Mouse (Mus musculus) myocyte (in vitro differentiated cells): Measurements from ENCODE around the gene Cisd2. TPM values are rescaled to one million over a fixed set of nuclear protein-coding genes. Genes with fewer than 3 reads are reported as not detected.
A peak's percentile ranks its signal among the peaks of the same experiment; 100 is the strongest.

Source experiments
- H3K27me3 ChIP-seq: one replicate; pipeline ENCODE4 v1.6.1; 2011; ENCODE audit not compliant: control insufficient read depth, insufficient read depth, insufficient read length
- H3K36me3 ChIP-seq: one replicate; pipeline ENCODE4 v1.6.1; 2011; ENCODE audit not compliant: control insufficient read depth, insufficient read depth
- H3K4me2 ChIP-seq: one replicate; pipeline ENCODE4 v1.6.1; 2011; ENCODE audit warnings: low read depth, control low read depth
- H3K4me3 ChIP-seq: one replicate; pipeline ENCODE4 v1.5.1; 2011; ENCODE audit warnings: mild to moderate bottlenecking, control low read depth, moderate library complexity
- H3K79me2 ChIP-seq: one replicate; pipeline ENCODE4 v1.6.1; 2011; ENCODE audit not compliant: control insufficient read depth, insufficient read depth
- H3ac ChIP-seq: one replicate; pipeline ENCODE4 v1.6.1; 2011; ENCODE audit not compliant: control insufficient read depth, insufficient read length
- CEBPB ChIP-seq: IDR thresholded peaks from 2 replicates; pipeline ENCODE4 v1.6.1; 2011; ENCODE audit warnings: mild to moderate bottlenecking, moderate library complexity; ENCODE audit not compliant: poor library complexity, insufficient read depth, severe bottlenecking
- E2F4 ChIP-seq: IDR thresholded peaks from one replicate; pipeline ENCODE4 v1.6.1; 2011; ENCODE audit warnings: mild to moderate bottlenecking, control low read depth, moderate library complexity; ENCODE audit not compliant: insufficient read depth
- MAX ChIP-seq: IDR thresholded peaks from one replicate; pipeline ENCODE4 v1.6.1; 2011; ENCODE audit warnings: low read depth, mild to moderate bottlenecking, control low read depth
- MYOD1 ChIP-seq, 3 experiments: IDR thresholded peaks; one replicate each; pipeline ENCODE4 v1.6.1; 2011; ENCODE audit warnings: control low read depth in 2 of 3, low read depth in 2 of 3, mild to moderate bottlenecking in 2 of 3, moderate library complexity in 1 of 3; ENCODE audit not compliant: insufficient read length in 2 of 3, control insufficient read depth in 1 of 3
- MYOG ChIP-seq, 3 experiments: IDR thresholded peaks; one replicate each; pipeline ENCODE4 v1.6.1; 2011; ENCODE audit warnings: control low read depth in 2 of 3, low read depth in 2 of 3, mild to moderate bottlenecking in 2 of 3; ENCODE audit not compliant: insufficient read length in 2 of 3, control insufficient read depth in 1 of 3, insufficient read depth in 1 of 3
- POLR2A ChIP-seq: IDR thresholded peaks from one replicate; pipeline ENCODE4 v1.6.1; 2011; ENCODE audit warnings: low read depth, mild to moderate bottlenecking, control low read depth, moderate library complexity; ENCODE audit not compliant: insufficient read length
- POLR2AphosphoS2 ChIP-seq: IDR thresholded peaks from one replicate; pipeline ENCODE4 v1.6.1; 2011; ENCODE audit warnings: low read depth, control low read depth; ENCODE audit not compliant: insufficient read length
- REST ChIP-seq: IDR thresholded peaks from one replicate; pipeline ENCODE4 v1.6.1; 2011; ENCODE audit warnings: mild to moderate bottlenecking, control low read depth, moderate library complexity; ENCODE audit not compliant: insufficient read depth, insufficient read length
- SRF ChIP-seq: IDR thresholded peaks from one replicate; pipeline ENCODE4 v1.6.1; 2011; ENCODE audit warnings: low read depth; ENCODE audit not compliant: control insufficient read depth, insufficient read length
- TCF12 ChIP-seq: IDR thresholded peaks from one replicate; pipeline ENCODE4 v1.6.1; 2011; ENCODE audit warnings: mild to moderate bottlenecking, control low read depth; ENCODE audit not compliant: poor library complexity, insufficient read depth, severe bottlenecking
- TCF3 ChIP-seq: IDR thresholded peaks from one replicate; pipeline ENCODE4 v1.6.1; 2011; ENCODE audit warnings: low read depth, control low read depth; ENCODE audit not compliant: insufficient read length
- USF1 ChIP-seq: IDR thresholded peaks from one replicate; pipeline ENCODE4 v1.6.1; 2011; ENCODE audit warnings: low read depth, mild to moderate bottlenecking, control low read depth, moderate library complexity
- polyA plus RNA-seq: library from polyadenylated mRNA; unstranded; fragments of >200 nt; fragmentation: generic; extraction: Trizol; gene quantifications from one replicate; pipeline ENCODE4 v1.2.1, GENCODE M21; 2012; ENCODE audit warnings: missing spikeins

Gene Cisd2
- polyA plus RNA-seq, 1 experiment = 10.8 TPM

- H3K36me3 ChIP-seq = peaks cover 26% of the 10 kb centered on the region
- H3ac ChIP-seq = peak overlapping the region; percentile 94
- no peak for TF ChIP-seq CEBPB
- no peak for TF ChIP-seq SRF
- peak; percentile 66 for TF ChIP-seq POLR2A
- TF ChIP-seq POLR2AphosphoS2 = peak; percentile 83
- peak overlapping the region; percentile 98 for H3K4me3 ChIP-seq
- H3K27me3 ChIP-seq = no peaks in the 10 kb centered on the region
- peak overlapping the region; percentile 70 for H3K4me2 ChIP-seq
- H3K79me2 ChIP-seq = peaks cover 47% of the 10 kb centered on the region
Measured at GRCm38 (mm10) chr3:135438913-135439531, 15.3 kb upstream of the Cisd2 start.

DNA sequence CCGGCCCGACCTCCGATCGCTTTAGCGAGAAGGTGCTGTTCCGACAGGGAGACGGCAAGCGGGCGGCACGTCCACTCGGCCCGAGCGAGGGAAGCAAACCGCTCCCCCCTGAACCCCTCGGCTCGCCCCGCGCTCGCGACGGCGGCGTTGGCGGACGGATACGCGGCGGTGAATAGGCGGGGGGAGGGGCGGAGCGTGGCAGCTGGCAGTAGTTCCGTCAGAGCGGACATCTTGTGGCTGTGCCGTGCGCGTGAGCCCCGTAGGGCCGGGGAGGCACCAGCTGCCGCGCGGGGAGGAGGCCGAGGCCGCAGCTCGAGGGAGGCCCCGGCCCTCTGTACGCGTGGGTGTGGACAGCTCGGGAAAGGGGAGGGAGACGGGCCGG is 14.8 kb upstream of the Cisd2 start:
- TF ChIP-seq REST = peak; percentile 46
- TF ChIP-seq MYOD1 (IDR thresholded peaks at IDR 0.05; ENCODE audit: control insufficient read depth in 1 of 3, insufficient read length in 2 of 3, low read depth in 2 of 3) = peak in 2 of 3 experiments; percentile 72 to 90
- no peak for TF ChIP-seq CEBPB
- peak; percentile 65 for TF ChIP-seq POLR2A
- peak; percentile 67 for TF ChIP-seq TCF3
- no peak for TF ChIP-seq SRF
- no peak for TF ChIP-seq E2F4
- TF ChIP-seq USF1 = no peak
- peak in 2 of 3 experiments; percentile 82 to 89 for TF ChIP-seq MYOG (IDR thresholded peaks at IDR 0.05; ENCODE audit: control insufficient read depth in 1 of 3, insufficient read depth in 1 of 3, insufficient read length in 2 of 3, low read depth in 2 of 3)
- TF ChIP-seq TCF12 = no peak
- no peak for TF ChIP-seq MAX
- peak; percentile 90 for TF ChIP-seq POLR2AphosphoS2
- H3K27me3 ChIP-seq = no peaks in the 10 kb centered on the region
- no peak overlapping the region for H3K4me2 ChIP-seq
- H3K4me3 ChIP-seq = peak overlapping the region; percentile 98
- H3ac ChIP-seq = peak overlapping the region; percentile 94
- H3K79me2 ChIP-seq = peaks cover 42% of the 10 kb centered on the region
- peaks cover 21% of the 10 kb centered on the region for H3K36me3 ChIP-seq

- peaks cover 15% of the 10 kb centered on the region for H3K36me3 ChIP-seq
- H3K4me3 ChIP-seq = peak within 1 kb of the TSS; percentile 98
- H3K4me2 ChIP-seq = peak within 1 kb of the TSS; percentile 75
- TF ChIP-seq POLR2A = peak; percentile 52
- no peak for TF ChIP-seq REST
- peak; percentile 89 for TF ChIP-seq SRF
- TF ChIP-seq CEBPB = no peak
- TF ChIP-seq TCF3 = no peak
- peak; percentile 82 for TF ChIP-seq POLR2AphosphoS2
- peak in 2 of 3 experiments; percentile 44 to 56 for TF ChIP-seq MYOG (IDR thresholded peaks at IDR 0.05; ENCODE audit: control insufficient read depth in 1 of 3, insufficient read depth in 1 of 3, insufficient read length in 2 of 3, low read depth in 2 of 3)
- TF ChIP-seq E2F4 = no peak
- no peak for TF ChIP-seq USF1
- no peak for TF ChIP-seq MAX
- TF ChIP-seq TCF12 = no peak
- TF ChIP-seq MYOD1 (IDR thresholded peaks at IDR 0.05; ENCODE audit: control insufficient read depth in 1 of 3, insufficient read length in 2 of 3, low read depth in 2 of 3) = peak in 2 of 3 experiments; percentile 45 to 73
- no peaks in the 10 kb centered on the region for H3K27me3 ChIP-seq
- peaks cover 36% of the 10 kb centered on the region for H3K79me2 ChIP-seq
- peak within 1 kb of the TSS; percentile 94 for H3ac ChIP-seq
Measured at GRCm38 (mm10) chr3:135437758-135438495, 14.2 kb upstream of the Cisd2 start, which contains the start of gene Ube2d3. Gene Ube2d3, plus strand, starts transcription at chr3:135438149.

GRCm38 (mm10) chr3:135436901-135437616 is 13.3 kb upstream of the Cisd2 start:
- Histone ChIP-seq H3K27me3 (no peaks in the 10 kb centered on the region), H3K79me2 (peaks cover 27% of the 10 kb centered on the region), H3K4me3 (peak overlapping the region; percentile 98), H3K4me2 (peak overlapping the region; percentile 75), H3ac (peak overlapping the region; percentile 94), H3K36me3 (peaks cover 12% of the 10 kb centered on the region)
- TF ChIP-seq POLR2A (no peak), CEBPB (no peak), SRF (no peak), MAX (no peak)
